Mouse (Mus musculus): ENCODE measurements around the gene Gpr33. TPM values are rescaled to one million over a fixed set of nuclear protein-coding genes. Genes with fewer than 3 reads are reported as not detected.

Gene Gpr33
- total RNA-seq (2014; fragmentation: Nextera tagmentation) (not detected in 2 replicates), total RNA-seq (2017) (not detected in 2 replicates)

GRCm38 (mm10) chr12:52027963-52028362 lies at the start of gene Gpr33:
Gene Gpr33 (minus strand): TSS chr12:52028063.
- no peak for ATAC-seq (replicated peaks; ENCODE audit: low FRiP score, low TSS enrichment, poor library complexity, severe bottlenecking)

DNA sequence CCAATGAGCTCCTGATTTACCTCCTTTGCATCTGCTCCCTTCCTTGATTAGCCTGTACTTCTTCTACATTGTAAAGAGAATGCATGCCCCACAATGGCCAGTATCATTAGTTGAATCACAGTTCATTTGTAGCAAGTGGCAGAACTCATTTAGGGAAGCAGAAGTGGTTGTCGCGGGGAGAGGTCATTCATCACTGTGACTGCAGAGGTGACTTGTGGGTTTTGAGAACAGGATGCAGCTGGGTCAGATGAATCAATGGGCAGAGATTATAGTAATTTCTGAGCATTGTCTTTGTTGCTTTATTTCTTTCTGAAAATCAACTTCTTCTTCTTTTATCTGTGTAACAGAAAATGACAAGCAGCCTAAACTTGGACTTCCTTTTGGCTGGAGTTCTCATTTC lies 21.5 kb upstream of the Gpr33 start:
- no peak for ATAC-seq (replicated peaks; ENCODE audit: low FRiP score, low TSS enrichment, poor library complexity, severe bottlenecking)

- ATAC-seq (replicated peaks; ENCODE audit: low FRiP score, low TSS enrichment, poor library complexity, severe bottlenecking) = no peak
Measured at GRCm38 (mm10) chr12:52046371-52046770, 18.5 kb upstream of the Gpr33 start.

DNA sequence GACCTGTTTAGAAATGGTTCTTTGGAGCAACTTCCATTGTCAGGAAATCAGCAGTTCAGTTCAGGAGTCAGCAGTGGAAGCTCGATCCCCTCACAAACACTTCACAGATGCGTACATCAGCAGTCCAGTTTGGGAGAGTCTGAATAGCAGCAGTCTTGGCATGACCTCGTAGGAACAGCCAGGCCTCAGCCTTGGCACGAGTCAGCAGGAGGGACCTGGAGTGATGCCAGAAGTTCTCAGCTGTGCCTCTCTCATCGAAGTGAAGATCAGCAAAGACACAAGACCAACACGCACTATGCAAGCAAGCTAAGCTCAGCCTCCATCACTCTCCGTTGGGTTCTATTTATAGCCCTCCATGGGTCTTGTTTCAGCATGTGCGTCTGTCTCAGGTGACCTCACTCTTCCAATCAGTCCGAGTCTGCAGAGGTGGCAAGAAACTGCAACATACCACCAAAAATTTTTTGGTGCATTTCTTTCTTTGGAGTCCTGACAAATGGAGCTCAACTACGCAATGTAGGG lies 15.0 kb upstream of the Gpr33 start:
- no peak for ATAC-seq (replicated peaks; ENCODE audit: low FRiP score, low TSS enrichment, poor library complexity, severe bottlenecking)

GRCm38 (mm10) chr12:52038352-52038751 lies 10.5 kb upstream of the Gpr33 start:
- peak; percentile 68 for ATAC-seq (replicated peaks; ENCODE audit: low FRiP score, low TSS enrichment, poor library complexity, severe bottlenecking)

DNA sequence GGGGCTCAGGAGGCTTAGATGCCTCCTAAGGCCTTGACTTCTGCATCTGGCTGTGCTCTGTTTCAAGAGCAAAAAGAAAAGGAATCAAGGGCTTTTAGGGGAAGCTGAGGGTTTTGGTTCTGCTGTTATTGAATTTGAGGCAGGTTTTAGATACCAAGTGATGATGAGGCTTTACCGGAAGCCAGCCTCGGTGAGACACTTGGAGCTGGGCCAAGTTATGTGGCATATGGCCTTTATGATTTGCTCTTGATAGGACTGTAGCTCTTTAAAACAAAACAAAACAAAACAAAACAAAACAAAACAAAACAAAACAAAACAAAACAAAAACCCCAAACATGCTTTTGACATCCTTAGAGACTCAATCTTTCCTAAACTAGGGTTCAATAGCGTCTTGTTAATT lies 7.1 kb upstream of the Gpr33 start:
- no peak for ATAC-seq (replicated peaks; ENCODE audit: low FRiP score, low TSS enrichment, poor library complexity, severe bottlenecking)

GRCm38 (mm10) chr12:52032276-52032675 lies 4.4 kb upstream of the Gpr33 start:
- ATAC-seq (replicated peaks; ENCODE audit: low FRiP score, low TSS enrichment, poor library complexity, severe bottlenecking) = no peak

GRCm38 (mm10) chr12:52014494-52015029 lies 13.3 kb downstream of the Gpr33 start:
- ATAC-seq (replicated peaks; ENCODE audit: low FRiP score, low TSS enrichment, poor library complexity, severe bottlenecking) = no peak

DNA sequence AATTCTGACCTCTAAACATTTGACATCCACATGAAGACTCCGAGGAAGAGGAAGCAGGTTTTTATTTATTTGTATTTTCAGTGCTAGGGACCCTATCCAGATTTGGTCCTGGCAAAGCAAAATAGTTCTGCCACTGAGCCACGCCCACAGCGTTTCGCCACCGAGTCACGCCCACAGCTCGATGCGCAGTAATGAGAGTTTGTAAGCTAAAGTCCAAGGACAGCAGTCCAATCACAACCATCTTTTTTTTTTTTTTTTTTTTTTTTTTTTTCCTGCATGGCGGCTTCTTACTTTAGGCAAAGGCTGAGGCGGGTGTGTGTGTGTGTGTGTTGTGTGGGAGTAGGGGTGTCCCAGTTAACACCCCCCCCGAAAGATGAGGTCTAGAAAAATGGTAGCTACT lies 13.8 kb downstream of the Gpr33 start:
- no peak for ATAC-seq (replicated peaks; ENCODE audit: low FRiP score, low TSS enrichment, poor library complexity, severe bottlenecking)

GRCm38 (mm10) chr12:52013274-52013673 lies 14.6 kb downstream of the Gpr33 start:
- ATAC-seq (replicated peaks; ENCODE audit: low FRiP score, low TSS enrichment, poor library complexity, severe bottlenecking) = no peak

DNA sequence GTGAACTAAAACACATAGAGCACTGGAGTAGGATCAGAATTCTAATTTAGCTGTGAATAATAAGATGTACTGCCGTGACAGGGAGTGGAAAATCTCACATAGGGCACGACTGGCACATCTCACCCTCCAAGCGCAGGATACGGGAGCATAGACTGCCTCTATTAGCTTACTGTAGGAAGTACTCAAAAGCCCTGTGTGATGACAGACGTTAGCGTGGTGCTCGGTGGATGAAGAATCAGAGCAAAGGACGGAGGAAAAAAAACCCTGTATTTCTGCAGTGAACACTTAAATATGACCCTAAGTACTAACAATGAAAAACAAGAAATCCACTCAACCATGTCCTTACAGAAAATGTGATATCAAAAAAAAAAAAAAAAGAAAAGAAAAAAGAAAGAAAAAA lies 15.7 kb downstream of the Gpr33 start:
- no peak for ATAC-seq (replicated peaks; ENCODE audit: low FRiP score, low TSS enrichment, poor library complexity, severe bottlenecking)

- no peak for ATAC-seq (replicated peaks; ENCODE audit: low FRiP score, low TSS enrichment, poor library complexity, severe bottlenecking)
Measured at GRCm38 (mm10) chr12:52010630-52010961, 17.3 kb downstream of the Gpr33 start.

DNA sequence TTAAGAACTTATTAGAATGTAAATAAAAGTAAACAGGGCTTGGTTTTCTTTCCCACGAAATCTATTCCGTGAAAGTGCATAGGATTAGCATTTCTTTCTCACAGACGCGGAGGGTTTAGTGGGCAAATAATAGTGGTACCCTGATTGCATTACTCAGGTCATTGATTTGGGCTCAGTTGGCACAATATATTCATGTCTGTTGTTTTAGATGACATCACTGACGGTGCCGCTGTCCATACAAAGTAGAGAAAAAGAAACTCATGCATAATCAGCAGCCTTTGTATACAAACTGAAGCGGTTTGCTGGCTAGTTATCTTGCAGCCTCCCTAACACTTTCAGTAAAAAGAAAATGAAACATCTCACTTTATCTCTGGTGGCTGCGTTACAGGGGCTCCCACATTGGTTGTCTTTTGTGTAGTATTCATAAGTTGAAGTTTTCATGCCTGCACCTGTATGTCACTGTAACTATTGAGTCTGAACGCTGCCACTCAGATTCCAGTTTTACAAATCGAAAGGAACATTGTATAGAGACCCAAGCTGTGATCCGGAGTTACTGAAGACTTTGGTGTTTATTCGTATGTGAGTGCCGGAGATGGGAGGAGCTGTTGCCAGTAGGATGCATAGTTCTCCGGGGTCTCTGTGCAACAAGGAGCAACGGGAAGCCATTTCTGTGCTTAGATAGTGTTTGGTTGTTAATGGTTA lies 17.8 kb downstream of the Gpr33 start:
- ATAC-seq (replicated peaks; ENCODE audit: low FRiP score, low TSS enrichment, poor library complexity, severe bottlenecking) = no peak

GRCm38 (mm10) chr12:52006633-52006994 lies 21.2 kb downstream of the Gpr33 start:
- ATAC-seq (replicated peaks; ENCODE audit: low FRiP score, low TSS enrichment, poor library complexity, severe bottlenecking) = no peak

GRCm38 (mm10) chr12:52005877-52006632 lies 21.8 kb downstream of the Gpr33 start, which contains the start of gene Dtd2:
Gene Dtd2 (minus strand): TSS chr12:52006501.
- ATAC-seq (replicated peaks; ENCODE audit: low FRiP score, low TSS enrichment, poor library complexity, severe bottlenecking) = peak; percentile 89

- ATAC-seq (replicated peaks; ENCODE audit: low FRiP score, low TSS enrichment, poor library complexity, severe bottlenecking) = no peak
Measured at GRCm38 (mm10) chr12:52002746-52003145, 25.1 kb downstream of the Gpr33 start.

GRCm38 (mm10) chr12:52001544-52001943 lies 26.3 kb downstream of the Gpr33 start:
- ATAC-seq (replicated peaks; ENCODE audit: low FRiP score, low TSS enrichment, poor library complexity, severe bottlenecking) = peak; percentile 52; the same call in 1 of the 2 replicates

- ATAC-seq (replicated peaks; ENCODE audit: low FRiP score, low TSS enrichment, poor library complexity, severe bottlenecking) = peak; percentile 57; the same call in 1 of the 2 replicates
Measured at GRCm38 (mm10) chr12:51998366-51998932, 29.4 kb downstream of the Gpr33 start.

DNA sequence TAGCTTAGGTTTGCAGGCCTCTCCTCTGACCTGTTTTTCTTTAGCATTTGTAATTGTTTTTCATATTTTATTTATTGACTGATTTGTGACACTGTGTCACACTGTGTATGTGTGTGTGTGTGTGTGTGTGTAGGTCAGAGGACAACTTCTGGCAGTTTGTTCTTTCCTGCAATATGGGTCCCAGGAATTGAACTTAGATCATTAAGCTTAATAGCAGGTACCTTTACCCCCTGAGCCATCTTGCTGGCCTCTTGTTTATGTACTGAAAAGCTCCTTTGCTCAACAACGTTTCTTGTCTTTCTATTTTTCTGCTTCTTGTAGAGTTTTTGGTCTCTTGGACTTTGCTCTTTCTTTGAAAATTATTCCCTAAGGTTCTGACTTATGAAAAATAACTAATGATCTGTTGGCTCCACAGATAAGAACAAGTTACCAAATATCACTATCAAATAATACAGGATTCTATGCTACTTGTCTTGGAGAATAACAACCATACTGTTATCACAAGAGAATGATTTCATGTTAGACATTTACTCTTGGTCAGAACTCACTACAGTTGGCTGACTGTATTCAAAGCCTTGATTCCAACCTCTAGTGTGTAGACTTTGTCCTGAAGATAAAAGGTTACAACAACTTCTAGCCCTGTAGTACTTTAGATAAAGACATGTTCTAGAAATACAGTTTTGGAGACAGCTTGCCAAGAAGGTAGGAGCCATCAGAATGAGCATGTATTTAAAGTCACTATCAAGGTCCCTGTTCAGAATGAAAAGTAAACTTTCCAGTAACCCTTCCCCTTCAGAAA lies 31.9 kb downstream of the Gpr33 start:
- peak; percentile 39; the same call in 1 of the 2 replicates for ATAC-seq (replicated peaks; ENCODE audit: low FRiP score, low TSS enrichment, poor library complexity, severe bottlenecking)

All from megakaryocyte-erythroid progenitor cell, adult 5-6 weeks (primary cell).